Mouse (Mus musculus): ENCODE results near the gene Mybbp1a.

DNA sequence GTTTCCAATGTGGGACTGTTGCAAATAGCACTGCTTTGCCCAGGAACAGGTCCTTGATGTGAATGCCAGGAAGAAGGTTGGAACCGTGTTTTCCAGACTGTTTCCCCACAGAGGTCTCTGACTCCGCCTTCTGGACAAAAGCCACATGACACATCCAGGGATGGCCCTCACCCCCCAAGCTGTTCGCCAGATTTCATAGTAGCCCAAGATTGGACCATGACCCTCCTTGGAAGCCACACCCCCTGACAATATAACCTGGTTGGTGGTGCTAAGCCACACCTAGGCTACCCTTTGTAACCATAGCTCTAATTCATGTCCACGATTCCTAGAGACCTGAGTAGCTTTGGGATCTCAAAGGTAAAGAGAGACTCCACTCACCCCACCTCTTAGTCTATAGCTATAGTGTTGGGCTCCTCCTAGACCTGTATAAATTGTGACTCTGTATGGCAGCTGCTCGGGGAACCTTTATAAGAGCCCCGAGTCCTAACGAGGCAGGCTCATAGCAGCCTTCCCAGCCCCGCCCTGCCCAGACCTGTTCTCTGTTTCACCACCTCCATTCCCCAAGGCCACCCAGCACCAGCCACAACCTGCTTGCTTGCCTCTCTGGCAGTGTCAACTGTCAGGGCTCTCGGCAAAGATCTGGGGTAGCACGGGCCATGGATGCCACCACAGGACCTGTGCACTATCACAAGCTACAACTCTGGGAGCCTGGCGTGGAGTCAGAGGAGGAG, 6.0 kb upstream of the Mybbp1a start, which contains the start of gene Ggt6:
- TF ChIP-seq CTCF (IDR thresholded peaks at IDR 0.05; ENCODE audit: borderline replicate concordance, insufficient read depth, low read length) (no peak), POLR2A (IDR thresholded peaks at IDR 0.05; ENCODE audit: low read depth, low read length) (no peak)
